Mouse (Mus musculus) right cerebral cortex, postnatal 25 days (tissue): ENCODE data around the gene Mylk.

Experiments used
- DNase-seq: peaks from one replicate; pipeline ENCODE4 v3.0.0; 2022

Mylk gene

DNA sequence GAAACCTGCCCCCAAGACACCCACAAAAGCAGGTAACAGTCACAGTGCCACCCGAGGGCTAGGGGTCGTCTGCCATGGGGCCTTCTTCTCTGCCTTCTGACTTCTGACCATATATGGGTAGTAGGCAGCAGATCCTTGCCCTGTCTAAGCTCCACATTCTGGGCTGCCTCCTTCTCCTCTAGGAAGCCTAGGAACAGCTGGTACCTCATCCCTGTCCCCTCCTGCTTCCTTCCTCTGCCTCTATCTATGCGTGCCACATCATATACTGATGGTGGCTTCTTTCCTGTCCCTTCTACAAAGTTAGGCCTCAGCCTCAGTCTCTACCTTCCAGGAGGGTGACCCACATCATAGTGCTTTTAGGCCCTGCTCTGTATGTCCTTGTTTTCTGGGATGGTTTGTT, 207.8 kb downstream of the Mylk start:
- DNase-seq, result no peak

- DNase-seq, result no peak
Measured at GRCm38 (mm10) chr16:34953501-34953900, 208.5 kb downstream of the Mylk start.

GRCm38 (mm10) chr16:34957487-34958230, 212.6 kb downstream of the Mylk start:
- DNase-seq, result no peak

DNA sequence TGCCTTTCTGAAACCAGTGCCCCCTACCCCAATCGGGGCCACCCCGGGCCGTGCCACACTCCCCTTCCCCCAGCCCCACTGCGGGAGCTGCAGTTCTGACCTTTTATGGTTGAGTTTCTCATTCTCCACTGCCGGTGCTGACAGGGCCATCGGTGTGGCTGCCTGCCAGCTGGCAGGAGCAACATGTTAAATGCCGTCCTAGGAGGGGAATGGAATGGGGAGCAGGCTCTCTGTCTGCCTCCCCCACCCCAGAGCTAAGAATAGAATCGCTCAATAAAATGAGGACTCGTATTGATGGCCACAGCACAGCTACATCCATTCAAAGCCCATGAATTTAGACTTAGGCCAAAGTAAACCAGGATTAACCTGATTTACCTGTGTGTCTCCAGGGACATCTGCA, 213.7 kb downstream of the Mylk start:
- DNase-seq, result no peak

DNA sequence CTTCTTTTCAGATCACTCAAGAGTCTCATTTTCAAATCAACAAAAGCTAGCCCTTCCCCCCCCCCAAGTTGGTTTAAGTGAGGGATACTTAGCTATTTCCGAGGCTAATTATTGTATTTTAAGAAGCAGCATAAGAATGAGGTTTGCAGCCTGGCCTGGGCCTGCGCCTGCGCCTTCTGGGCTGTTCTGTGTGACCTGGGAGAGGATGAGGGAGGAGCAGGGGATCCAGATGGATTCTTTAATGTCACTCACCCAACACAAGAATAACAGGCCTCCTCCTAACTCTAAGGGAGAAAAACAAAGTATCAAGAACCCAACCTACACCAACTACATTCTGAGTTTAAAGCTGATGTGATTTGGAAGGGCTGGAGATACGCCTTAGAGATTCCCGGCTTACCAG, 214.3 kb downstream of the Mylk start:
- DNase-seq, result no peak

DNA sequence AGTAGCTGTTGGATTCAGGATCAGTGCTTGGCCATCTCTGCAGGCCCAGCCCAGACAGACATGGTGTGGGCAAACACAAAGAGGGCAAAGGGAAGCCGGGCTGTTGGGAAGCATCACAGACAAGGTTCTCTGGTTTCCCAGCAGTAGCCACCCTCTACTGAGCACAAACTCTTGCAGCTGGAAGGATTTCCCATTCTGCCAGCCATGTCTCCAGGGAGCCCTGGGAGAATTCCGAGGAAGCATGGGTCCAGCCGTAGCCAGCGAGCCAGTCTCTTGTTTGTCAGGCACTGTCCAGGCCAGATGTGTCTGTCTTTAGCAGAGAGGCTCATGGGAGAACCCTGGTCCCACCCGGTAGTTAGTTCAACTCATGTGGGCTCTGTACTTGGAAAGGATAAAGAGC, 215.2 kb downstream of the Mylk start:
- DNase-seq, result no peak

DNA sequence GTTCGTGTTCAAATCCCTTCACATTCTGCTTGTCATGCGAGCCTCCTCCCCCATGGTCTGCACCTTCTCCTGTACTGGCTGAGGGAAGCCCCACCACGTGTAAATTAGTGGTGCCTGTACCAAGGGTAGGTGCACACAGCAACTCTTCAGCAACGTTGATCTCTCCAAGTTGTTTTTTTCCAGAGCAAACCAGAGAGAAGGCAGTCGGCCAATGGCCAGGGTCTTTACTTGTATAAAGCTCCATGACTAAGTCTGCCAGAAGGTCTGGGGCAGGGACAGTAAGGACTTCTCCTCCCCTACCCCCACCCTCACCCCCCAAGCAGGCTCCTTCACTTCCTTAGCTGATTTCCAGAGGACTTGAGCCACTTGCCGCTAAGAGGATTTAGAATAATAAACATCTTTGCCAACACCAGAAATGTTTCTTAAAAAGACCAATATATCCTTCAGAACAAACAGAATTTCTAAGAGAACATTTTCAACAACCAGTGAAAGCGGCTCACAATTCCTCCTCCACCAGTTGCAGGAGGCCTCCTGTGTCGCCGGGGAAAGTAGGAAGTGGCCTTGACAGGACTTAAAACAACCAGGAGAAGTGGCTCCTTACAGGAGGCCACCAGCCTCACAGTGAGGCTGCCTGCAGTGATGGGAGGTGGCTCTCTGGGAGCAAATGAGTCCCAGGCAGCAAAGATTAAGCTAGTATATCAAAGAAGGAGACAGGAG, 216.0 kb downstream of the Mylk start:
- no peak for DNase-seq

GRCm38 (mm10) chr16:34962322-34962721, 217.3 kb downstream of the Mylk start:
- DNase-seq, result no peak

DNA sequence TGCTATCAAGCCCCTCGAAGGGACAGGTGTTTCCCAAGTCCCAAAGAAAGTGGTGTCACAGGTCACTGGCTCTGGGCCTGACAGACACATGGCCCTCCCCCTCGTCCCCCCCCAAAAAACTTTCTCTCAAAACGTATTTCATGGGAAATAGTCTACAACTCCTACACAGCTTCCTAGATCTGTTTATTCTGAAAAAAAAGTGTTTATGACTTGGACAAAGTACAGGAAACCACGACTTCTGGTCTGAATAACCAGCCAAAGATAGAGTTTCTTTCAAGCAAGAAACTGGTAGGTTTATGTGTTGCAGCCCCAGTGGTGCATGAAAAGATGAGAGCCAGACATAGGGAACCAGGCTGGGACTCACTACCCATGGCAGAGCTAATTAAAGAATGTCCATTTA, 218.0 kb downstream of the Mylk start:
- no peak for DNase-seq

- no peak for DNase-seq
Measured at GRCm38 (mm10) chr16:34966620-34967081, 221.6 kb downstream of the Mylk start.

GRCm38 (mm10) chr16:34967120-34967800, 222.2 kb downstream of the Mylk start:
- DNase-seq, result peak; percentile 73

DNA sequence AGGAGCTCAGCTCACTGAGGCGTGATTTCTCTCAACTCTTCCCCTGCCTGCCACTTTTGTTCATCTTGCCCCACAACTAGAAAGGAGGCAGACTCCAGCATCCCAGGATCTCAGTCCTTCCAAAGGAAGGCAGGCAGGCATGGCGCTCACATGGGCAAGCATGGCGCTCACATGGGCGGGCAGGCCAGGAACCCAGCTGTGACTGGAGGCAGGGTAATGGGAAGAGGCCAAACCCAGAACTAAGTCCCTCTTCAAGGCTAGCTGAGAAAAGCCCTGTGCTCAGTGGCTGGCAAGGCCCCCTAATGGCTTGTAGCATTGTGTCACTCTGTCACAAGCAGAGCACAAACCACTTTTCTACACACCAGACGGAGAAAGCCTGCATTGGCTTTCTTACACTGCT, 223.2 kb downstream of the Mylk start:
- no peak for DNase-seq

GRCm38 (mm10) chr16:34972471-34972870, 227.5 kb downstream of the Mylk start:
- no peak for DNase-seq

DNA sequence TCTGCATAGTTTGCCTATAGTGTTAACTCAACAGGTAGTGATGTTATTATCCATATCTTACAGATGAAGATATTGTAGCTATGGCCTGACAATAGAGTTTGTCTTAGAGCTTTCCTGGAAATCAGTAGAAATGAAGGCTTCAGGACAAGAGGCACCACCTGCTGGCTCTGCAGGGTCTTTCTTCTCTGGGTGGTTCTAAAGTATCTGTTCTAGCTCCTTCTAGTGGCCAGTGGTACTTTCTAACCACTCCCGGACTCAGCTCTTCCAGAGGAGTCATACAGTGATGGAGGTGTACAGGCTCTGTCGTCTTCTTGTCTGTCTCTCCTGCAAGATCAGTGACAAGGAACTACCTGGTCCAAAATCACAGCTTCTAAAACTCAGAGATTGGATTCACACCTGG, 230.5 kb downstream of the Mylk start:
- no peak for DNase-seq

DNA sequence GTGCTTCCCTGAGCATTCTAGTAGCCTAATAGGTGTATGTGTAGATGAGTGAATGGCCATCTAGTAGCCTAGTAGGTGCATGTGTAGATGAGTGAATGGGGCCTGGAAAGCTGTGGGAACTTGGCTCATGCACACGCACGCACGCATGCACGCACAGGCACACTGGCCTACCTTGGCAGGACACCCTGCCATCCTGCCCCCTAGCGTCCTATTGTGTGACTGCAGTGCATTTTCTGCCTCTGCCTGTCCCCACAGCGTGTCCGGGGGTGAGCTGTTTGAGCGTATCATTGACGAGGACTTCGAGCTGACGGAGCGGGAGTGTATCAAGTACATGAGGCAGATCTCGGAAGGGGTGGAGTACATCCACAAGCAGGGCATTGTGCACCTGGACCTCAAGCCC, 231.6 kb downstream of the Mylk start:
- DNase-seq, result no peak

- no peak for DNase-seq
Measured at GRCm38 (mm10) chr16:34978018-34978417, 233.0 kb downstream of the Mylk start.

GRCm38 (mm10) chr16:34981009-34981408, 236.0 kb downstream of the Mylk start:
- DNase-seq, result no peak

GRCm38 (mm10) chr16:34984203-34985030, 239.4 kb downstream of the Mylk start:
- DNase-seq, result no peak

- DNase-seq, result no peak
Measured at GRCm38 (mm10) chr16:34985031-34985346, 240.0 kb downstream of the Mylk start.

GRCm38 (mm10) chr16:34986211-34986825, 241.3 kb downstream of the Mylk start:
- DNase-seq, result no peak

DNA sequence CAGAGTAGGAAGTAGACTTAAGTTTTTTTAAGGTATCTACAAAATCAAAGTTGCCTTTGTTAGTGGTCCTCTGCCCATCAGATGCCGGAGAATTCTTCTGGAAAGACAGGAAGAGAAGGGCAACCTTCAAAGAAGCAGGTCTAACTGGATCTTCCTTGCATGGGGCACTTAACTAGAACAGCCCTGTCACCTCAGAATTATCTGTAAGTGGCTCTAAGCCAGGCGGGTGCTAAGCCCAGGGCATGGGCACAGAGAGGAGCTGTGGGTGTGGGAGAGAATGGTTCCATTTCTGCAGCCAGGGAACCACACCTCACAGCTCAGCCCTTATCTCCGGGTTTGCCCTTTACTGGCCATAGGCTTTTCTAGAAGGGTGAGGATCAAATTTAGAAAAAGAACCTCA, 246.4 kb downstream of the Mylk start:
- DNase-seq, result no peak

GRCm38 (mm10) chr16:34992854-34993253, 247.8 kb downstream of the Mylk start:
- DNase-seq, result no peak
